Mouse (Mus musculus) cerebellum, adult 9-10 months (tissue): ENCODE measurements around the gene Gm7951.
"Not testable (repeated sequence)": the region's sequence is repeated elsewhere in the genome, so short reads cannot be mapped to it uniquely, and the experiment has no call there.

Source experiments
- DNase-seq: peaks from one replicate; pipeline ENCODE4 v3.0.0; 2022

The Gm7951 gene

DNA sequence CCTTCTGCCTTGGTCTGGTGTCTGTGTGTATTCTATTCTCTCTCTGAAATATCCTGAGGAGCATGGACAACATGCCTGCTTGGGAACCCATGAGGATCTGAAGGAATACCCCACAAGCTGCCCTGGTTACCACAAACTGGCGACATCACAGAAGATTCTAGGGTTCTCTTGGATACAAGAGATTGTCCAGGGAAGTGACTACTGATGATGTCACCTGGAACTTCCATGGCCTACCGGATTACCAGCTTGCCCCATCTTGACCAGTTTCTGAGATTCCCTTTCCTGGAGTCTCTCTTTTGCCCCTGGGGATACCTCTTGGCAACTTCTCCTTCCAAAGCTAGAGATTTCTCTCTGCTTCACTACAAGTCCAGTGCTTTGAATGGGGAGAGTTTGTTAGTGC lies at the start of gene Gm7951:
Gene Gm7951 (minus strand): TSS at position 101 of the 400 bp plus-strand sequence.
- not testable (repeated sequence) for DNase-seq

DNA sequence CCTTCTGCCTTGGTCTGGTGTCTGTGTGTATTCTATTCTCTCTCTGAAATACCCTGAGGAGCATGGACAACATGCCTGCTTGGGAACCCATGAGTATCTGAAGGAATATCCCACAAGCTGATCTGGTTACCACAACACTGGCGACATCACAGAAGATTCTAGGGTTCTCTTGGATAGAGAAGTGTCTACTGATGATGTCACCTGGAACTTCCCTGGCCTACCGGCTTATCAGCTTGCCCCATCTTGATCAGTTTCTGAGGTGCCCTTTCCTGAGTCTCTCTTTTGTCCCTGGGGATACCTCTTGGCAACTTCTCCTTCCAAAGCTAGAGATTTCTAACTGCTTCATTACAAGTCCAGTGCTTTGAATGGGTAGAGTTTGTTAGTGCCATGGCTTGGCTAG lies 45.4 kb upstream of the Gm7951 start, which contains the start of gene Gm17027:
Gene Gm17027 (minus strand): TSS at position 101 of the 400 bp plus-strand sequence.
- not testable (repeated sequence) for DNase-seq

DNA sequence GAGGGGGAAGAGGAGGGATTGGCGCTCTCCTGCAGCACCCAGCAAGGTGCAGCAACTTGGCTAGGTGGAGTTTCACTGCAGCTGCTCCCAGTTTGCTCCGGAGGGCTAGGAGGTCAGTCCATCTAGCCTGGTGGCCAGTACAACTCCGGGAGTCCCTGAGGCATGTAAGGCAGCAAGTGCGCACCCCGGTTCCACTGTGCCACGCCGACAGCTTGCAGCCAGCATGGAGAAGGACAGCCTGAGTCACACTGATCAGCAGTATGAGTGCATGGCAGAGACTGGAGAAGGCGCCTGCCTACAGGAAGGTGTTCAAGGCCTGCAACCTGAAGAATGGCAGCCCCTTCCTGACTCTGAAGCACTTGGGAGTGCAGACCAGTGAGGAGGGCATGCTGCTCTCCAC lies 17.4 kb upstream of the Gm7951 start:
- not testable (repeated sequence) for DNase-seq

DNA sequence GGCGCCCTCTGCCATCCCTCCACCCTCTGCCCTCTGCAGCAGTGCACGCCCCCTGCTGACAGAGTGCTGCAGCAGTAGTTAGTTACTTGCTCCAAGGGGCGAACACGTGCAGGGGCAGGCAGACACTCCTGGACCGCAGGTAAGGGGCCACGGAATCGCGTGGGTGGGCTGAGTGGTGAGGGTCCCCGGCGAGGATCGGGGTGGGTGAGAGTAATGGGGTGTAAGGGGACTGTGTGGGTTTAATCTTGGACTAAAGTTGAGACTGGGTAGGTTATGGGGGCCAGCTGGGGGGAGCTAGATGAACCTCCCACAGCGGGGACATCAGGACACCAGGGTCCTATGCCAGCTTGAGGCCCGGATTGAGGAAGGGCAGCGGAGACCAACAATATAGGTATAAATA lies 16.6 kb upstream of the Gm7951 start:
- DNase-seq, result not testable (repeated sequence)
